Mouse (Mus musculus) embryonic facial prominence, embryonic 10.5 days (tissue): ENCODE data around the gene Chaf1b. TPM values are rescaled to one million over a fixed set of nuclear protein-coding genes. Genes with fewer than 3 reads are reported as not detected.
A peak's percentile ranks its signal among the peaks of the same experiment; 100 is the strongest.

ENCODE experiments used
- DNase-seq: peaks from one replicate; pipeline ENCODE4 v3.0.0-alpha.2; 2017; ENCODE audit warnings: low spot score
- H3K27ac ChIP-seq: fragments of 300-500 bp; sonication (generic); replicated peaks from 2 replicates; pipeline ENCODE4 v1.5.1; 2016; ENCODE audit warnings: mild to moderate bottlenecking
- H3K27me3 ChIP-seq: fragments of 300-500 bp; sonication (generic); replicated peaks from 2 replicates; pipeline ENCODE4 v1.6.1; 2016; ENCODE audit warnings: low read depth, mild to moderate bottlenecking; ENCODE audit not compliant: poor library complexity, severe bottlenecking
- H3K36me3 ChIP-seq: fragments of 300-500 bp; sonication (generic); replicated peaks from 2 replicates; pipeline ENCODE4 v1.6.1; 2016; ENCODE audit warnings: mild to moderate bottlenecking, moderate library complexity
- H3K4me1 ChIP-seq: fragments of 300-500 bp; sonication (generic); 2 replicates; pipeline ENCODE4 v1.6.1; 2016
- H3K4me3 ChIP-seq: fragments of 300-500 bp; sonication (generic); 2 replicates; pipeline ENCODE4 v1.5.1; 2016; ENCODE audit warnings: mild to moderate bottlenecking, moderate library complexity
- H3K9me3 ChIP-seq: fragments of 300-500 bp; sonication (generic); 2 replicates; pipeline ENCODE4 v1.6.1; 2016; ENCODE audit warnings: mild to moderate bottlenecking
- WGBS: fragments of 180-500 bp; shearing (Covaris S2); methylation state at CpG from one replicate; pipeline ENCODE4 v1.1.7; 2016; 5-methylcytosine and 5-hydroxymethylcytosine counted together
- polyA plus RNA-seq: library from polyadenylated mRNA; unstranded; fragments of >200 nt; fragmentation: Nextera tagmentation; extraction: Ambion mirVana; gene quantifications from 2 replicates; pipeline ENCODE4 v1.2.1, GENCODE M21; 2016

Gene Chaf1b
- polyA plus RNA-seq, 1 experiment from 2014 or later = 138 TPM

GRCm38 (mm10) chr16:93917712-93918678 is 34.3 kb downstream of the Chaf1b start:
- H3K27ac ChIP-seq = peak overlapping the region; percentile 57
- H3K4me3 ChIP-seq = peak overlapping the region; percentile 38
- 39% methylated on average over 22 of the region's 22 CpGs for whole genome bisulfite sequencing
- peak; percentile 87 for DNase-seq
- peaks cover 13% of the 10 kb centered on the region for H3K27me3 ChIP-seq
- peaks cover 26% of the 10 kb centered on the region; the same call in 1 of the 2 replicates for H3K4me1 ChIP-seq
- no peaks in the 10 kb centered on the region for H3K9me3 ChIP-seq
- H3K36me3 ChIP-seq = no peaks in the 10 kb centered on the region

DNA sequence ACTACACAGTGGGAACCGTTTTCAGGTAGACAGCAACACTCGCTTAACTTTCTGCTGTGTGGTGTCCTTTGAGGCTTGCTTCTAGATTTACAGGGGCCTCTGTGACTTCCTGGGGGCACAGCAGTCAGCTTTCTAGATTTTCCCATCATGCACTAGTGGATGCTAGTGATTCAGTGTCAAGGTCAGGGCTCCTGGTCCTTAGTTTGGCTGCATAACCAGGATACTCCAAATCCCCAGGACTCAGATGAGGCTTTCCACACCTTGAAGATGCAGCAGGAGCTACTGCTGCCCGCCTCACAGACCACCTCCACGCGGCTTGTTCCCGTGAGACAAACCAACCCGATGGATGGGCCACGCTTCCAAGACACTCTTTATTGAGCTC is 35.0 kb downstream of the Chaf1b start:
- WGBS = 67% methylated on average over 8 of the region's 8 CpGs
- Histone ChIP-seq H3K4me1 (peaks cover 26% of the 10 kb centered on the region; the same call in 1 of the 2 replicates), H3K4me3 (peak overlapping the region; percentile 38), H3K27me3 (peaks cover 13% of the 10 kb centered on the region), H3K36me3 (no peaks in the 10 kb centered on the region), H3K9me3 (no peaks in the 10 kb centered on the region), H3K27ac (peak overlapping the region; percentile 57)
- no peak for DNase-seq

- no peak overlapping the region for H3K4me3 ChIP-seq
- no peak overlapping the region for H3K27ac ChIP-seq
- H3K4me1 ChIP-seq = peaks cover 24% of the 10 kb centered on the region; the same call in 1 of the 2 replicates
- DNase-seq = no peak
- WGBS = 79% methylated on average over 20 of the region's 20 CpGs
- no peaks in the 10 kb centered on the region for H3K36me3 ChIP-seq
- H3K27me3 ChIP-seq = peaks cover 13% of the 10 kb centered on the region
- H3K9me3 ChIP-seq = no peaks in the 10 kb centered on the region
Measured at GRCm38 (mm10) chr16:93919189-93919588, 35.5 kb downstream of the Chaf1b start.

DNA sequence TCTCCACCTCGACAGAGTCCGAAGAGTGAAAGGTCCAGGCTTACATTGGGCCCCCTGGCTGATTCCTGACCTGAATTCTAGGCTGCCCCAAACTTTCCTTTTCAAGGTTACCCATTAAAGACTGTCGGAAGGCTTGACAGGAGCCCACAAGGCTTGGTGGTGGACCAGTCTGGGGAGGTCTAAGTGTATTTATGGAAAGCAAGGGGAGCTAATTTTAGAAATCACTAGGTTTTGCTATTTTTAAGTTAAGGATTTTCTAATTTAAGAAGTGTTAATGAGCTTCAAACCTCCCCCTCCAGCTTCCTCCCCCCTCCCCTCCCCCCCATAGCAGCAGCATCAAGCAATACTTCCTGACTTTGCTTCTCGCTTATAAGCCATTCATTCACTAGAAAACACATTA is 37.0 kb downstream of the Chaf1b start:
- H3K4me3 ChIP-seq = no peak overlapping the region
- H3K9me3 ChIP-seq = no peaks in the 10 kb centered on the region
- WGBS = 68% methylated on average over 4 of the region's 4 CpGs
- no peak overlapping the region for H3K27ac ChIP-seq
- no peak for DNase-seq
- peaks cover 13% of the 10 kb centered on the region for H3K27me3 ChIP-seq
- H3K36me3 ChIP-seq = no peaks in the 10 kb centered on the region
- peaks cover 26% of the 10 kb centered on the region for H3K4me1 ChIP-seq

DNA sequence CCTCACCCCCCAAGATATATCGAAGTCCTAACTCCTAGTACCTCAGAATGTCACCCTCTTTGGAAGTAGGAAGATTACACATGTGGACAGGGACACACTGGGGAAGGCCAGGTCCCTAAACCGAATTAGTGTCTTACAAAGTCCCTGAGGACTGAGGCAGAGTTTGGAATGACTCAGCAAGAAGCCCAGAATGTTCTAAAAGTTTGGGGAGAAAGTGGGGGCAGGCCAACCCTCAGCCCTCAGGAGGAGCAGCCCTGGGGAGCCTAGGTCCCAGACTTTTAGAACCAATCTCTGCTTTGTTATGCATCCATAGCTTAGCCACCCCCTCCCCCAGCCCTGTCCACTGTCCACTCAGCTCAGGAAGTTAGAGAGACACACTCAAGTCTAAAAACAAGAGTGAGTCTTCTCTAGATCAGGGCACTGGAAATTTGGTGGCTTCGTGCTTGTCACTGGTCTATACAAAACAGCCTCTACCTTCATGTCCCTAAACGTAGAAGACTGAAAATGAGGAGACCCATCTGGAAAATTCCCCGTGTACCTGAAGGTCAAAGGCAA is 39.2 kb downstream of the Chaf1b start:
- WGBS = 78% methylated on average over 5 of the region's 5 CpGs
- Histone ChIP-seq H3K27ac (no peak overlapping the region), H3K4me1 (peaks cover 23% of the 10 kb centered on the region), H3K4me3 (no peak overlapping the region), H3K9me3 (no peaks in the 10 kb centered on the region), H3K36me3 (no peaks in the 10 kb centered on the region), H3K27me3 (peaks cover 13% of the 10 kb centered on the region)
- no peak for DNase-seq

GRCm38 (mm10) chr16:93923788-93924187 is 40.1 kb downstream of the Chaf1b start:
- H3K36me3 ChIP-seq = no peaks in the 10 kb centered on the region
- no peak overlapping the region for H3K4me3 ChIP-seq
- no peak overlapping the region for H3K27ac ChIP-seq
- no peaks in the 10 kb centered on the region for H3K9me3 ChIP-seq
- DNase-seq = no peak
- peaks cover 13% of the 10 kb centered on the region for H3K27me3 ChIP-seq
- H3K4me1 ChIP-seq = peaks cover 14% of the 10 kb centered on the region
- WGBS = 75% methylated on average over 7 of the region's 7 CpGs

DNA sequence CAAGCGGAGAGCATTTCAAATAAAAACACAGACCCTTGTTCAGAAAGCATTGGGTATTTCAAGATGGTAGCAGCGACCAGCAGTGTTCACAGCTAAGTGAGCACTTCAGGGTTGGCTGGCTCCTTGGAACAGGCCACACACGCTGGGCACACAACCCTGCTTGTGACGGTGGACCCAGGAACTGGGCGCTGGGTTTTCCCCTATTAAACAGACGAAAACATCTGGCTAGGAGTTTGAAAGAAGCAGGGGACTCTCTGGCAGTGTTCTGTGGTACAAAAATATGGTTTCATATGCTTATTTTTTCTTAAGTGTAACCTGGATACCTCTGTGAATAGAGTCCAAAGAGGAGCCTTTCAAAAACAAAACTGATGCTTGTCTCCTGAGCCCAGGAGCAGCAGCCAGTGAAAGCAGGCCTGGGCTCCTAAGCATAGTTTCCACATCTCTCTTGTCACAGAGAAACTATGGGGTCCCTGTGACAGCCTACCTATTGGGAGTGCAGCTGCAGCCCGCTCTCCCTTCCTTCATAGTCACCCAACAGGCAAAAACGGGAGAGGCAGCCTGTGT is 42.1 kb downstream of the Chaf1b start:
- Histone ChIP-seq H3K4me3 (no peak overlapping the region), H3K27me3 (no peaks in the 10 kb centered on the region), H3K4me1 (peaks cover 7% of the 10 kb centered on the region), H3K27ac (no peak overlapping the region), H3K9me3 (no peaks in the 10 kb centered on the region), H3K36me3 (no peaks in the 10 kb centered on the region)
- 78% methylated on average over 8 of the region's 8 CpGs for WGBS
- no peak for DNase-seq

- Histone ChIP-seq H3K27me3 (peaks cover 7% of the 10 kb centered on the region), H3K4me1 (peaks cover 23% of the 10 kb centered on the region), H3K36me3 (no peaks in the 10 kb centered on the region), H3K27ac (no peak overlapping the region), H3K4me3 (no peak overlapping the region), H3K9me3 (no peaks in the 10 kb centered on the region)
- 89% methylated on average over 17 of the region's 17 CpGs for WGBS
- DNase-seq = no peak
Measured at GRCm38 (mm10) chr16:93929370-93930032, 45.8 kb downstream of the Chaf1b start.

DNA sequence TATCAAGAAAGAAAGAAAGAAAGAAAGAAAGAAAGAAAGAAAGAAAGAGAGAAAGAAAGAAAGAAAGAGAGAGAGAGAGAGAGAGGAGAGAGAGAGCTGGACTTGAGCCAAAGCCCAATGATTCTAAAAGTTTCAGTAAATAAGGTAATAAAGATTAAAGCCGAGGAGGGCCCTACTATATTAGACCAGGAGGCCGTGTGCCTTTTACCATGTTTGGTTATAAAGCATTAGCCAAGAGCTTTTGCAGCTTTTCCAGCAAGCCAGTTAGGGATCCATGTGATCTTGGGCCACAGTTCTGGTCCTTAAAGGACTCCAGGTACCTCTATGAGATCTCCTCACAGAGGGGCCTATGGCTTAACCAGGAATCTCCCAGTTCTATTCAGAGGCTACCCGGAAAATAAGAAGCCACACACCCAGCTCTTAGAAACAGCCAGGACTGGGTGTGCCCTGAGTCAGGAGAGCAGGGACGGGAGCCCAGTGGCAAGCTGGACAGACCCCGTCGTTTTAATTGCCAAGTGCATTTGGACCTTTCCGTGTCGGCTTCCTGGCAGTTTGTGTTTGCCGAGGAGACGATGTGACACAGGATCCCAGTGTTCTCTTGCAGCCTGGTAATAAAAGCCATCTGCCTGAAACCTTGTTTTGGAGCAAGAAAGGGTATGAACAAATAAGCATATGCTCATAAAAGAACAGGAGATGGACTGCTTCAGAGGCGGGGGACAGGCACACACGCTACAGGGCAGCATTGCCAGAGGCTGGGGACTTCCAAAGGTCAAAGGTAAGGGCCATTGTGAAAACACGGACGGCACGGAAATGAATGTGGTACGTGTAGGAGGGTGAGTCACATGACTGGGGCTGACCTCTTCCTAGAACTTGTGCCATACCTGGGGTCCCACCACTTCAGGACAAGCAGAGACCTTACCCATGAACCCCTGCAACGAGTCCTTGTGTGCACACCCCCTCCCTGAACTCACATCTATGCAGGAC is 48.8 kb downstream of the Chaf1b start:
- peak; percentile 40 for DNase-seq
- Histone ChIP-seq H3K27ac (peak overlapping the region; percentile 32; the same call in 1 of the 2 replicates), H3K9me3 (no peaks in the 10 kb centered on the region), H3K4me3 (no peak overlapping the region), H3K36me3 (no peaks in the 10 kb centered on the region), H3K4me1 (peaks cover 35% of the 10 kb centered on the region), H3K27me3 (peaks cover 37% of the 10 kb centered on the region)
- WGBS = 41% methylated on average over 17 of the region's 17 CpGs

- Histone ChIP-seq H3K9me3 (no peaks in the 10 kb centered on the region), H3K27me3 (peaks cover 45% of the 10 kb centered on the region), H3K27ac (no peak overlapping the region), H3K4me1 (peaks cover 46% of the 10 kb centered on the region), H3K36me3 (no peaks in the 10 kb centered on the region), H3K4me3 (no peak overlapping the region)
- 16% methylated on average over 13 of the region's 13 CpGs for WGBS
- DNase-seq = no peak
Measured at GRCm38 (mm10) chr16:93934588-93934987, 50.9 kb downstream of the Chaf1b start.

- 24% methylated on average over 7 of the region's 7 CpGs for WGBS
- H3K9me3 ChIP-seq = no peaks in the 10 kb centered on the region
- H3K27ac ChIP-seq = no peak overlapping the region
- no peak for DNase-seq
- H3K27me3 ChIP-seq = peaks cover 45% of the 10 kb centered on the region
- no peaks in the 10 kb centered on the region for H3K36me3 ChIP-seq
- no peak overlapping the region for H3K4me3 ChIP-seq
- peaks cover 50% of the 10 kb centered on the region for H3K4me1 ChIP-seq
Measured at GRCm38 (mm10) chr16:93935009-93935408, 51.3 kb downstream of the Chaf1b start.
